Mouse (Mus musculus) stomach, embryonic 16.5 days (tissue): ENCODE data around the gene Tnfsf11. TPM values are rescaled to one million over a fixed set of nuclear protein-coding genes. Genes with fewer than 3 reads are reported as not detected.

Source experiments
- ATAC-seq: fragments of 200-750 bp; cut with Nextera tagmentation; 2 replicates; pipeline ENCODE4 v1.8.0; 2017; ENCODE audit warnings: moderate number of reproducible peaks, moderate TSS enrichment; ENCODE audit not compliant: insufficient read depth, low FRiP score
- H3K27ac ChIP-seq: fragments of 300-500 bp; sonication (generic); 2 replicates; pipeline ENCODE4 v1.5.1; 2014; ENCODE audit warnings: low read length
- H3K27me3 ChIP-seq: fragments of 300-500 bp; sonication (generic); 2 replicates; pipeline ENCODE4 v1.6.1; 2014; ENCODE audit warnings: low read length, control low read depth, mixed read lengths; ENCODE audit not compliant: control insufficient read depth, insufficient read depth
- H3K36me3 ChIP-seq: fragments of 300-500 bp; sonication (generic); 2 replicates; pipeline ENCODE4 v1.6.1; 2014; ENCODE audit warnings: low read length; ENCODE audit not compliant: control insufficient read depth, insufficient read depth
- H3K4me1 ChIP-seq: fragments of 300-500 bp; sonication (generic); 2 replicates; pipeline ENCODE4 v1.6.1; 2014; ENCODE audit warnings: low read length, control low read depth, mixed read lengths; ENCODE audit not compliant: control insufficient read depth, insufficient read depth
- H3K4me2 ChIP-seq: fragments of 300-500 bp; sonication (generic); 2 replicates; pipeline ENCODE4 v1.6.1; 2014; ENCODE audit warnings: low read depth, low read length, mixed read lengths
- H3K4me3 ChIP-seq: fragments of 300-500 bp; sonication (generic); replicated peaks from 2 replicates; pipeline ENCODE4 v1.5.1; 2014; ENCODE audit warnings: mild to moderate bottlenecking, low read length
- H3K9ac ChIP-seq: fragments of 300-500 bp; sonication (generic); 2 replicates; pipeline ENCODE4 v1.6.1; 2014; ENCODE audit warnings: low read length
- H3K9me3 ChIP-seq: fragments of 300-500 bp; sonication (generic); replicated peaks from 2 replicates; pipeline ENCODE4 v1.6.1; 2016; ENCODE audit warnings: low read length, control low read depth; ENCODE audit not compliant: control insufficient read depth
- WGBS: fragments of 180-500 bp; shearing (Covaris S2); extraction: QIAGEN DNeasy Blood & Tissue Kit; methylation state at CpG from one replicate; pipeline ENCODE4 v1.1.7; 2014; 5-methylcytosine and 5-hydroxymethylcytosine counted together
- polyA plus RNA-seq: library from polyadenylated mRNA; unstranded; fragments of >200 nt; fragmentation: Nextera tagmentation; extraction: Ambion mirVana; gene quantifications from 2 replicates; pipeline ENCODE4 v1.2.1, GENCODE M21; 2015

Gene Tnfsf11
- polyA plus RNA-seq, 1 experiment from 2014 or later = 0.21 TPM

GRCm38 (mm10) chr14:78274146-78274545 is 33.7 kb downstream of the Tnfsf11 start:
- Histone ChIP-seq H3K4me3 (no peak overlapping the region), H3K27ac (no peak overlapping the region), H3K27me3 (no peaks in the 10 kb centered on the region), H3K4me2 (no peak overlapping the region), H3K9ac (no peak overlapping the region), H3K9me3 (no peaks in the 10 kb centered on the region), H3K4me1 (no peaks in the 10 kb centered on the region), H3K36me3 (no peaks in the 10 kb centered on the region)
- WGBS = 86% methylated on average over 9 of the region's 9 CpGs
- ATAC-seq = no peak

- no peak overlapping the region for H3K9ac ChIP-seq
- no peaks in the 10 kb centered on the region for H3K9me3 ChIP-seq
- no peaks in the 10 kb centered on the region for H3K4me1 ChIP-seq
- no peak for ATAC-seq
- no peak overlapping the region for H3K4me3 ChIP-seq
- no peaks in the 10 kb centered on the region for H3K36me3 ChIP-seq
- H3K27me3 ChIP-seq = no peaks in the 10 kb centered on the region
- 72% methylated on average over 7 of the region's 7 CpGs for WGBS
- no peak overlapping the region for H3K4me2 ChIP-seq
- no peak overlapping the region for H3K27ac ChIP-seq
Measured at GRCm38 (mm10) chr14:78273571-78273970, 34.3 kb downstream of the Tnfsf11 start.

GRCm38 (mm10) chr14:78264876-78265275 is 43.0 kb downstream of the Tnfsf11 start:
- no peak for ATAC-seq
- 83% methylated on average over 6 of the region's 6 CpGs for WGBS
- no peak overlapping the region for H3K4me3 ChIP-seq
- H3K27me3 ChIP-seq = no peaks in the 10 kb centered on the region
- no peaks in the 10 kb centered on the region for H3K9me3 ChIP-seq
- no peak overlapping the region for H3K4me2 ChIP-seq
- H3K9ac ChIP-seq = no peak overlapping the region
- H3K4me1 ChIP-seq = no peaks in the 10 kb centered on the region
- H3K36me3 ChIP-seq = no peaks in the 10 kb centered on the region
- no peak overlapping the region for H3K27ac ChIP-seq

DNA sequence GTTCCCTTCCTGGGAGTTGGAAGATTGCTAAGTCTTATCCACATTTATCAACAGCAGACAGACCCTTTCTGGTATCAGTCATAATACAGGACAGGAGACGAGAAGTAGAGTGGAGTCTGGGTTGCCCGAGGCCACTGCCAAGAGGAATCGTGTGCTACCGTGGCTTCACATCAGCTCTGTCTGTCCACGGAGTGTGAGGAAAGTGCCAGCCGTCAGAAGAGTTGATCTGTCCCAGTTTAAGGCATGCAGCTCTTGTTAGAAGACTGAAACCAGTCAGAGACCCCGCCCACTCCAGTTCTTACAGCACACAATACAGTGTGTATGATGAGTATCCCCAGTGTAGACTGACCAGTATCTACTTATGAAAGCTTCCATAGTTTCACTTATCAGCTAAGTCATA is 45.2 kb downstream of the Tnfsf11 start:
- Histone ChIP-seq H3K36me3 (no peaks in the 10 kb centered on the region), H3K27me3 (no peaks in the 10 kb centered on the region), H3K4me1 (no peaks in the 10 kb centered on the region), H3K9ac (no peak overlapping the region), H3K4me3 (no peak overlapping the region), H3K27ac (no peak overlapping the region), H3K9me3 (no peaks in the 10 kb centered on the region), H3K4me2 (no peak overlapping the region)
- 79% methylated on average over 7 of the region's 7 CpGs for WGBS
- no peak for ATAC-seq

GRCm38 (mm10) chr14:78261246-78261645 is 46.6 kb downstream of the Tnfsf11 start:
- 68% methylated on average over 7 of the region's 7 CpGs for WGBS
- Histone ChIP-seq H3K27me3 (no peaks in the 10 kb centered on the region), H3K36me3 (no peaks in the 10 kb centered on the region), H3K9me3 (no peaks in the 10 kb centered on the region), H3K4me3 (no peak overlapping the region), H3K4me1 (no peaks in the 10 kb centered on the region), H3K9ac (no peak overlapping the region), H3K4me2 (no peak overlapping the region), H3K27ac (no peak overlapping the region)
- no peak for ATAC-seq

DNA sequence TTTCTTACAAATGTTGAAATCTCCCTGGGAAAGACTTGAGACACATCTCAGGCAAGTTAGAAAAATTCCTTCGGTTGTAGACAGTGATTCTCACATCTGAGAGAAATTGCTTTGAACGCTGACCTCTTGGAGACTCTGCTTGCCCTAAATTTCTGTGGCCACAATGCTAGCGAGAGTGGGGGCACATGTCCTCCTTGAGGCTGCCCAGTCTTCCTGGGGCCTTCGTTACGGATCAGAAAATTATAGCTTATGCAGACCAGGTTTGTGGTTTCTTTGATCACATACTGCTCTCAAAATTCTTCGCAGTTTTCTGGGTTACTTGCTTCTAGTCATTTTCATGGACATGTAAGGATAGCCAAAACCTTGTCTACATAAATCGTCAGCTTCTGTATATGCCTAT is 53.8 kb downstream of the Tnfsf11 start:
- Histone ChIP-seq H3K4me3 (no peak overlapping the region), H3K36me3 (no peaks in the 10 kb centered on the region), H3K27me3 (no peaks in the 10 kb centered on the region), H3K27ac (no peak overlapping the region), H3K4me2 (no peak overlapping the region), H3K9me3 (no peaks in the 10 kb centered on the region), H3K9ac (no peak overlapping the region), H3K4me1 (no peaks in the 10 kb centered on the region)
- no peak for ATAC-seq
- 86% methylated on average over 7 of the region's 7 CpGs for WGBS

DNA sequence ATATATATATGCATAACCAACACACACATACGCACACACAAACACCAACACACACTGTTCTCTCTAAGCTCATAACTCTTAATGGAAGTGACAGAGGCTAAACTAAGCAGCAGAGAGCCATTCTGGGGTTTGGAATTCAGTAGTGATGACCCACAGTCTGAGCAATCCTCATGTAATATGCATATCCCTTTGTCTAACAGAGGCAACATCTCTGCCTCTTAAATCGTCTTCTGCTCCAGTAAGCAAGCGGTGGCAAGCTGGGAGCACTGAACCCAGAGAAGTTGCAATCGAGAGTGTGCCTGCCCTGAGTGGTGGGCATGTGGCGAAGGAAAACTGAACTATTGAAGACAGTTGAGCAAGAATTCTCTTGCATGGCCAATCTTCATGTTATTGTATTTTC is 61.2 kb downstream of the Tnfsf11 start:
- Histone ChIP-seq H3K4me2 (no peak overlapping the region), H3K4me1 (no peaks in the 10 kb centered on the region), H3K27ac (no peak overlapping the region), H3K9ac (no peak overlapping the region), H3K27me3 (no peaks in the 10 kb centered on the region), H3K9me3 (no peaks in the 10 kb centered on the region), H3K36me3 (no peaks in the 10 kb centered on the region), H3K4me3 (no peak overlapping the region)
- ATAC-seq = no peak
- WGBS = 93% methylated on average over 5 of the region's 5 CpGs

GRCm38 (mm10) chr14:78244811-78245210 is 63.0 kb downstream of the Tnfsf11 start:
- ATAC-seq = no peak
- Histone ChIP-seq H3K27me3 (no peaks in the 10 kb centered on the region), H3K36me3 (no peaks in the 10 kb centered on the region), H3K9ac (no peak overlapping the region), H3K9me3 (no peaks in the 10 kb centered on the region), H3K27ac (no peak overlapping the region), H3K4me3 (no peak overlapping the region), H3K4me2 (no peak overlapping the region), H3K4me1 (no peaks in the 10 kb centered on the region)
- WGBS = 41% methylated on average over 4 of the region's 4 CpGs

GRCm38 (mm10) chr14:78239346-78239745 is 68.5 kb downstream of the Tnfsf11 start:
- Histone ChIP-seq H3K9ac (no peak overlapping the region), H3K27ac (no peak overlapping the region), H3K4me2 (no peak overlapping the region), H3K4me3 (no peak overlapping the region), H3K36me3 (no peaks in the 10 kb centered on the region), H3K4me1 (no peaks in the 10 kb centered on the region), H3K27me3 (no peaks in the 10 kb centered on the region), H3K9me3 (no peaks in the 10 kb centered on the region)
- ATAC-seq = no peak
- 84% methylated on average over 6 of the region's 6 CpGs for WGBS

GRCm38 (mm10) chr14:78237238-78237637 is 70.6 kb downstream of the Tnfsf11 start:
- no peaks in the 10 kb centered on the region for H3K27me3 ChIP-seq
- WGBS = 54% methylated on average over 6 of the region's 6 CpGs
- H3K9me3 ChIP-seq = no peaks in the 10 kb centered on the region
- H3K4me1 ChIP-seq = no peaks in the 10 kb centered on the region
- H3K4me3 ChIP-seq = no peak overlapping the region
- H3K4me2 ChIP-seq = no peak overlapping the region
- H3K27ac ChIP-seq = no peak overlapping the region
- no peak for ATAC-seq
- H3K36me3 ChIP-seq = no peaks in the 10 kb centered on the region
- H3K9ac ChIP-seq = no peak overlapping the region
